Mouse (Mus musculus) thymus, postnatal 36 days (tissue): ENCODE results near the gene Hivep2.

Experiments used
- DNase-seq, 2 experiments: peaks; one replicate each; pipeline ENCODE4 v3.0.0; 2022; ENCODE audit warnings: mixed read lengths in 2 of 2

Gene Hivep2

GRCm38 (mm10) chr10:14024971-14025370 lies 59.1 kb downstream of the Hivep2 start:
- DNase-seq = no peak

DNA sequence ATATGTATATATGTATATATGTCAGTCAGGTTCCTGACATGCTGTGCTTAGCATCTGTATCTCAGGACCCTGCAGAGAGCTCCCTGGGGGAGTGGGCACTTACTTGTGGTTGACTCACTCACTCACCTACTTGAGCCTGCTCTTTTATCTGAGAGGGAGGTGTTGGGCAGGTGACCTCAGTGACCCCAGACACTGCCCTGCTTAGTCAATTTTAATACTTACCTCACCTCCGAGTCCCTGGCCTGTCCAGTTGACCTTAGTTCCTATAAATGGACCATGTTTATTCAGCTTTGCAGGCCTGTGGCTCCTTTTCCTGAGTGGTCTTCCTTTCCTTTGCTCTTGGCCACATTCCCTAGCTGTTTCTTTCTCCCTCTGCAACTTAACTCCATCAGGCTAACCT lies 61.9 kb downstream of the Hivep2 start:
- no peak for DNase-seq

- no peak for DNase-seq
Measured at GRCm38 (mm10) chr10:14028956-14029355, 63.1 kb downstream of the Hivep2 start.

DNA sequence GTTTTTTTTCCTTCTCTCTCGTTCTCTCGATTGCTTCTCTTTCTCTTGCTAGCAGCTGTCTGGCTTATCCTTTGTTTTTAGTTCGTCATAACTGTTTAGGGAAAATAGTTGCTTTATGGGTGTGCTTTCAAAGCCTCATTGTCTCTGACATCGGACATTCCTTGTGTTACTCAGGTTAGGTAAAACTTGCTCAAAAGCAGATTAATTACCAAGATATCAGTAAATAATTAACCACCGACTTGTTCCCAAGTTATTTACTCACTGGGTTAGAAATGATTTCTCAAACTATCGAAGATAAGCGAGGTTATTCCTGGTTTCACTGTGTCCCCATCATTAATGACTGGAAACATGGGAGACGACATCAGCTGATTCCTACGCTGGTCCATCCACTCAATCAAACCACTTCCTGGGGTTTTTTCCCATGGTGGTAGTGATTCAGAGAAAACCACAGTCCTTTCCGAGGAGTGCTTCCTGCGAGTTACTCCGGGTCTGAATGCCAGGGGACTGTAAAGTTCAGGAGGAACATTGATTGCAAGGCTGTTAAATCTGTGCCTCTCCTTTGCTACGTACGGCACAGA lies 64.7 kb downstream of the Hivep2 start:
- DNase-seq = no peak

- DNase-seq = no peak
Measured at GRCm38 (mm10) chr10:14032532-14032931, 66.7 kb downstream of the Hivep2 start.

DNA sequence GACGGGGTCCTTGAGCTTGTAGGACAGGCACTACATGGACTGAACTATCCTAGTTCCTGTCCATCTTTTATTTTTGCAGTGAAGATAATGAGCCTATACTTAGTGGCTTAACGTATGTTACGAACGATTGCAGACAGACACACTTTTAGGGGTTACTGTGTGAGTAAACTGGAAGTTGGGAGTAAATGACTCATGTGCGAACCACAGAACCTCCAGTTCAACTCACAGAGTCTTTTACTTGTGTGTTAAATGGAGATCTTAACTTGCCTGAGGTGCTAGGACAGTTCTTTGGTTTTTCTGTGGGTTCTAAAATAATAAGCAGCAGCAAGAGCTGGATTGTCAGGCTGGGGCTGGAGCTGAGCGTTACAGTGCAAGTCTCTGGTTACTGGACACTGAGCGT lies 68.2 kb downstream of the Hivep2 start:
- DNase-seq = no peak

- no peak for DNase-seq
Measured at GRCm38 (mm10) chr10:14034790-14035189, 68.9 kb downstream of the Hivep2 start.

DNA sequence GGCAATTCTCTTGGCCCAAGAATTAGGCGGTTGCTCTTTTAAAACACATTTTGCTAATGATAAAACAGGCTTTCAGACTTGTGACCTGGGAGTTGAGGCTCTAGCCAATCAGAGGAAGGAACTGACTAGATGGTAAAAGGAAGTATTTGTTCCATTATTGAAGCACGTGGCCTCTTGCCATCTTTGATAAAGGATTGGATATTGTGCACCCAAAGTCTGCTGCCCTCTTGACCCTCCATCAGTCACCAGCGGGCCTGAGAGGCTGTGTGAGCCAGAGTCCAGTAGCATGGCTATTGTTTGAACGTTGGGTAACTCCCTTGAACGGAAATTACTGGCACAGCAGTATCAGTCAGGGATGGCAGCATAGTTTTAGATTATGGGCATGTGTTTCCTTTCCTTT lies 69.7 kb downstream of the Hivep2 start:
- DNase-seq = no peak

GRCm38 (mm10) chr10:14036472-14036871 lies 70.6 kb downstream of the Hivep2 start:
- DNase-seq = no peak

GRCm38 (mm10) chr10:14037977-14038489 lies 72.2 kb downstream of the Hivep2 start:
- no peak for DNase-seq

DNA sequence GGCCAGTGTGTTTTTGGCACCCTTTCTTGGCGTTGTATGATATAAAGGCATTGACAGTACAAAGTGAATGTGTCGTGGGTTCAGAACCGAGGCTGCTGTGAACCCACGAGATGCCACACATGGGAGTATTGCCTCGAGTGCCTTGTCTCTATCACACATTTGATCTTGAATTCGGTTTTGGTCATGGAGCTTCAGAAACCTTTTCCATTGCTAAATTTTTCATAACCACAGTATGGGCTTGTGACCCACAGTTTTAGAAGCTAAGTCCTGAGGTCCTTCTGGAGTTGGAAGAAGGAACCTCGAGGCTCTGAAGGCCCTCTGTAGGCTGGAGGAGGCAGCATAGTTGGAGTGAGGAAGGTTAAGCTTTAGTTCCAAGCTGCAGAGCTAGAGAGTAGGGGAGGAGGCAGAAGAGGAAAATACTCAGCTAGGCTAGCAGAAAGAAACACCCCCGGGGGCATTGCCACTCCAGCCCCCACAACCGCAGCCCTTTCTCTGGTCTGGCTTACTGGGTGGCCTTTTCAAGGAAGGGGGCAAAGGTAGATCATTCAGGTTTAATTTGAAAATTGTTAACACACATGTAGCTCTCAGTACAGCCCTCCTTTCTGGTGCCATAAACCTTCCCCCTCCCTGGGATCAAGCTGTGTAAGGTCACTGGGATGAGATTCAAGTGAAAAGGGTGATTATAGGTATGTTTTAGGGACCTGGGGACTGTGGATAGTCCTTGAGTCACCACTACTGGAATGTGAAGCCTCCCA lies 75.0 kb downstream of the Hivep2 start:
- no peak for DNase-seq

DNA sequence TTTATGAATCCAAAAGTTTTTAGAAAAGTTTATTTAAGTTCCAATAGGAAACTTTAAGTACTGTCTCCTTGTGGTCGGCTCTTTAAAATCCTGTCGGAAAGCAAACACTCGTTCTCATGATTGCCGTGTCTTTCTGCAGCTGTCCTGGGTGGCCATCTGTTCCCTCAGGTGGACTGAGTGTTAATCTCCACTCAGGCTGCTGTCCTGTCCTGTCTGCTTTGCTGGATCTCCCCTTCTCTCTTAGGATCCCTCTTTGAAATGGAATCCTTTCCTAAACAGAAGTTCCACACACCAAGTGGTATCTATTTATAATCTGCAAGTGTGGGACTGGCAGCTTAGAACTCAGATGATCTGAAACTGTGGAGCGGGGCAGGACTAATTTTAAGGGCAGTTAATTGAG lies 75.7 kb downstream of the Hivep2 start:
- DNase-seq = no peak

- DNase-seq = no peak
Measured at GRCm38 (mm10) chr10:14042539-14043348, 76.9 kb downstream of the Hivep2 start.

GRCm38 (mm10) chr10:14043349-14043710 lies 77.5 kb downstream of the Hivep2 start:
- DNase-seq = no peak

GRCm38 (mm10) chr10:14044046-14044782 lies 78.3 kb downstream of the Hivep2 start:
- peak; percentile 34 to 45 for DNase-seq

GRCm38 (mm10) chr10:14044783-14045392 lies 79.0 kb downstream of the Hivep2 start:
- no peak for DNase-seq

GRCm38 (mm10) chr10:14045745-14046144 lies 79.9 kb downstream of the Hivep2 start:
- peak; percentile 66 to 74 for DNase-seq

DNA sequence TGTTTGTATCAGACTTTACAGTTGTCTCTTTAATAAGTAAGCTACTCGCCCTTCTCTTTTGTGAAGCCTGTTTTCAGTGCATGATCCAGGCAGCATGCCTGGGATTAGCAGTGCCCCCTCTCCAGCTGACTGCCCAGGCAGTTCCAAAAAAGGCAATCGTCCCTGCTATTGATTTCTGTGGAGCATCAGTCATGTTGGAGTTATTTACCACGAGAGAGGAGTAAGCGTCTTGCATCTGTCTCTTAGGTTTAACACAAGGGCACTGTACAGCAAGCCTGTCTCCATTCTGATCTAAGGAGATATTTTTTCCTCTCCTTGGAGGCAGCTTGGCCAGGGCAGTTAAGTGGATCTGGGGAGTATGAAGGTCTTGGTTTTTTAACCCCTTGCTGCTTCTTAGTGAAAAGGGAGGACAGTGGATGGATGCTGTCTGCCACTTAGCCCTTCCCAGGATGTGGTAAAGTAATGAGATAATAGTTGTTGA lies 80.3 kb downstream of the Hivep2 start:
- DNase-seq = peak in 1 of 2 experiments; percentile 23

DNA sequence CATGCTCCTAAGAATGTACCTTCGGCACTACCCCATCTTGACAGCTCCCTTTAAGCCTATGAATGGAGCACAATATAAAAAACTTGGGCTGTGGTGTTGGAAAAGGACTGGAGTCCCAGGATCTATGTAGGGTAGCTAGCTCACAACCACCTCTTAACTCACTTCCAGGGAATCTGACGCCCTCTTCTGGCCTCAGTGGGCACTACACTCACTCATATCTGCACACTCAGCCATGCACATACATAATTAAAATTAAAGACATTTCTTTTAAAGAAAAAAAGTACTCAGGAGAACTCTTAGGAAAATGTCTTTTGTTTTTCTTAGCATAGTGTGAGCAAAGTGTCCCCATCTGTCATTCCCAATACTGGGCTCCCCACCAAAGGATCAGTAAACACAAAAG lies 81.1 kb downstream of the Hivep2 start:
- DNase-seq = peak; percentile 61 to 62

GRCm38 (mm10) chr10:14047661-14048060 lies 81.8 kb downstream of the Hivep2 start:
- no peak for DNase-seq

- DNase-seq = no peak
Measured at GRCm38 (mm10) chr10:14048322-14048915, 82.5 kb downstream of the Hivep2 start.

DNA sequence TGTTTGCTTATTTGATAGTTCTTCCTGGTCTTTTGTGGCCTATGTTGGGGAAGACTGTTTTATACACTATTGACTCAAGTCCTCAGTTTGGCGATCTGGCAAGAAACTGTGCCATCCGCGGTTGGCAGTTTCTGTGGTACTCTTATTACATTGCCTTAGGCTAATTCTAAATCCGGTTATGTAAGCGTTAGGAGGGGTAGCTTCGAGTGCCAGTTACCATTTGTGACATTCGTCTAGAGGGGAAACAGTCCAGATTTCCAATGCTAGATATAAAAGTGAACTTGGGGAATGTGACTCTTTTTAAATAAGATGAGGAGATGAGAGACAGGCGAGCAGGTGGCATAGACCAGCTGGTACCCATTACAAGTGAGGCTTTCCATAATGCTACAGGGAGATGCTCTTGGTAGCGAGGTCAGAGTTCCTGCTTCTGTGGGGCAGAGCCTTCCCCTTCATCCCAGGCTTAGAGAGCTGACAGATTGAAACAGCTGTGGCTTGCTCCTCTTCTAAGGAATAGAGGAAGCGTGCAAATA lies 83.1 kb downstream of the Hivep2 start:
- no peak for DNase-seq
